In the genomic region with DNA sequence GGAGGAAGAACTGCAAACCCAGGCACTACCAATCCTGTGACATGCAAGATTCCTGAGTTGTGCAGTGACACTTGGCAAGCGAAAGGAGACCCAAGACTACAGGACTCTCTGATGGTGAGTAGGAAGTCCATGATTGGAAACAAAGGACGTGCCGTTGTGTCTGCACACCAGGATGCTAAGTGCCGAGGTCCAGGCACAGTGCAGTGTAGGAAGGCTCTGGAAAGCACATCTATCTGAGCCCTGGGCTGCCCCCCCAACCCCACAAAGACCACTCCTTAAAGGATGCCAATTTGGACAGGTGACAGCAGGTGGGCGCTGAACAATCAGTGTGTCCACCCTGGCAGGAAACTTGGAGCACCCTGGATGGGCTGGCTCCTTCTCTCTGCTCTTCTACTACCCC, we compare ENCODE assay signal across 12 mouse cellular contexts. TPM values are rescaled to one million over a fixed set of nuclear protein-coding genes. Genes with fewer than 3 reads are reported as not detected.
A peak's percentile ranks its signal among the peaks of the same experiment; 100 is the strongest.
DNase-seq lines count a peak whose midpoint lies in the region; ATAC-seq and TF ChIP-seq lines count a peak whose summit lies in the region.
"Had no signal": no experiment of that assay in that cellular context is flagged by ENCODE, and none has a peak within 500 bp of the region (broad histone marks: within the 10 kb centered on the region; RNA-seq: fewer than 3 reads in every experiment).

No protein-coding gene starts in this region.

- H3K4me2 ChIP-seq in heart, embryonic 15.5 days = peak overlapping the region; percentile 38
- 0 out of 2 replicates have a peak overlapping the region, but pooled peaks have one; percentile 9 for H3K4me2 ChIP-seq in neural tube, embryonic 15.5 days

- 0 out of 2 replicates have a peak overlapping the region, but pooled peaks have one; percentile 9 for H3K4me3 ChIP-seq in heart, embryonic 15.5 days
- 0 out of 2 replicates have a peak overlapping the region, but pooled peaks have one; percentile 26 for H3K4me3 ChIP-seq in layer of hippocampus, adult 2 months
- no peak overlapping the region for H3K4me3 ChIP-seq in neural tube, embryonic 15.5 days (replicated peaks)
- H3K4me3 ChIP-seq: embryonic facial prominence, embryonic 10.5 days; limb, embryonic 10.5 days had no signal

- WGBS in heart, embryonic 15.5 days = 86% methylated on average over 5 of the region's 5 CpGs
- 91% methylated on average over 5 of the region's 5 CpGs for WGBS in neural tube, embryonic 15.5 days

- H3K27ac ChIP-seq in heart, embryonic 15.5 days = no peak overlapping the region
- H3K27ac ChIP-seq in layer of hippocampus, adult 2 months = no peak overlapping the region
- no peak overlapping the region for H3K27ac ChIP-seq in neural tube, embryonic 15.5 days (replicated peaks)
- H3K27ac ChIP-seq: embryonic facial prominence, embryonic 10.5 days; limb, embryonic 10.5 days had no signal

- intact Hi-C loops in heart, postnatal 36 days (cut with DNase I) = no loop called here

- no peaks in the 10 kb centered on the region for H3K27me3 ChIP-seq in heart, embryonic 15.5 days
- H3K27me3 ChIP-seq in neural tube, embryonic 15.5 days (replicated peaks) = no peaks in the 10 kb centered on the region

- no peaks in the 10 kb centered on the region for H3K9me3 ChIP-seq in heart, embryonic 15.5 days (replicated peaks)
- no peaks in the 10 kb centered on the region for H3K9me3 ChIP-seq in neural tube, embryonic 15.5 days (replicated peaks)
- H3K9me3 ChIP-seq: embryonic facial prominence, embryonic 10.5 days; limb, embryonic 10.5 days had no signal

- H3K36me3 ChIP-seq in heart, embryonic 15.5 days = no peaks in the 10 kb centered on the region
- H3K36me3 ChIP-seq in neural tube, embryonic 15.5 days = no peaks in the 10 kb centered on the region

- no peak for ATAC-seq in heart, embryonic 15.5 days (replicated peaks; ENCODE audit: insufficient number of reproducible peaks, insufficient read depth, low FRiP score, low read depth)
- ATAC-seq in neural tube, embryonic 15.5 days (ENCODE audit: low FRiP score) = peak; percentile 21
- ATAC-seq in megakaryocyte-erythroid progenitor cell, adult 5-6 weeks (replicated peaks; ENCODE audit: low FRiP score, low TSS enrichment, poor library complexity, severe bottlenecking) = no peak

- TF ChIP-seq CTCF in layer of hippocampus, adult 2 months (conservative IDR thresholded peaks at IDR 0.05) = no peak

- peak; percentile 50 for DNase-seq in cerebellum, adult 9-11 months
- DNase-seq in cerebellum, postnatal 4 days (ENCODE audit: low spot score in 2 of 2) = no peak
- no peak for DNase-seq in heart, postnatal 36 days
- no peak for DNase-seq in layer of hippocampus, adult 2 months (ENCODE audit: low spot score in 2 of 2)
- DNase-seq in layer of hippocampus, postnatal 36 days = no peak
- DNase-seq: adrenal gland, postnatal 25 days; thymus, postnatal 14 days had no signal

- H3K9ac ChIP-seq in heart, embryonic 15.5 days = no peak overlapping the region
- no peak overlapping the region; the same call in 1 of the 2 replicates for H3K9ac ChIP-seq in neural tube, embryonic 15.5 days (replicated peaks)

- H3K4me1 ChIP-seq in heart, embryonic 15.5 days (replicated peaks) = peaks cover 13% of the 10 kb centered on the region
- H3K4me1 ChIP-seq in neural tube, embryonic 15.5 days = peaks cover 18% of the 10 kb centered on the region
- H3K4me1 ChIP-seq: limb, embryonic 10.5 days had no signal

RNA-seq across cellular contexts. Expression of a gene that starts 20.2 kb away (rescaled TPM):
- 56.1 and 57.6 TPM in 2 replicates for polyA plus RNA-seq in heart, embryonic 15.5 days (2015; fragmentation: Nextera tagmentation; extraction: Ambion mirVana)
- total RNA-seq in heart, postnatal 36 days (2021) = 10 to 100 TPM; 38.4 to 39.6 TPM
- total RNA-seq in layer of hippocampus, adult 2 months (2021) = 10 to 100 TPM; 81.6 to 85.2 TPM
- total RNA-seq in layer of hippocampus, postnatal 36 days (2021) = 10 to 100 TPM; 79.8 to 84.8 TPM
- polyA plus RNA-seq in neural tube, embryonic 15.5 days (2015; fragmentation: Nextera tagmentation; extraction: Ambion mirVana) = 80.1 and 83.0 TPM in 2 replicates
- total RNA-seq in megakaryocyte-erythroid progenitor cell, adult 5-6 weeks (2014; fragmentation: Nextera tagmentation) = 57.9 and 79.1 TPM in 2 replicates
- total RNA-seq in megakaryocyte-erythroid progenitor cell, adult 5-6 weeks (2017) = 55.6 and 116 TPM in 2 replicates

RNA-seq across cellular contexts. Expression of a gene that starts 23.6 kb away (rescaled TPM):
- 51.0 and 51.4 TPM in 2 replicates for polyA plus RNA-seq in heart, embryonic 15.5 days (2015; fragmentation: Nextera tagmentation; extraction: Ambion mirVana)
- 10 to 100 TPM; 77.9 to 88.1 TPM for total RNA-seq in heart, postnatal 36 days (2021)
- 10 to 100 TPM; 35.2 to 35.4 TPM for total RNA-seq in layer of hippocampus, adult 2 months (2021)
- total RNA-seq in layer of hippocampus, postnatal 36 days (2021) = 10 to 100 TPM; 34.2 to 34.3 TPM
- polyA plus RNA-seq in neural tube, embryonic 15.5 days (2015; fragmentation: Nextera tagmentation; extraction: Ambion mirVana) = 45.4 and 53.2 TPM in 2 replicates
- total RNA-seq in megakaryocyte-erythroid progenitor cell, adult 5-6 weeks (2014; fragmentation: Nextera tagmentation) = 23.6 and 35.0 TPM in 2 replicates
- 16.5 and 30.0 TPM in 2 replicates for total RNA-seq in megakaryocyte-erythroid progenitor cell, adult 5-6 weeks (2017)

RNA-seq across cellular contexts. Expression of a gene that starts 45.6 kb away (rescaled TPM):
- polyA plus RNA-seq in heart, embryonic 15.5 days (2015; fragmentation: Nextera tagmentation; extraction: Ambion mirVana) = 38.2 and 51.3 TPM in 2 replicates
- total RNA-seq in heart, postnatal 36 days (2021) = 1 to 10 TPM; 3.3 to 4.1 TPM
- total RNA-seq in layer of hippocampus, adult 2 months (2021) = 10 to 100 TPM; 64.9 to 77.6 TPM
- total RNA-seq in layer of hippocampus, postnatal 36 days (2021) = 10 to 100 TPM; 64.5 to 79.7 TPM
- polyA plus RNA-seq in neural tube, embryonic 15.5 days (2015; fragmentation: Nextera tagmentation; extraction: Ambion mirVana) = 86.3 and 86.6 TPM in 2 replicates
- total RNA-seq in megakaryocyte-erythroid progenitor cell, adult 5-6 weeks (2014; fragmentation: Nextera tagmentation) = not detected in 2 replicates
- not detected in 2 replicates for total RNA-seq in megakaryocyte-erythroid progenitor cell, adult 5-6 weeks (2017)

Comparison
In these comparisons a context has a peak if more than half of its experiments do, and no peak if none do; other contexts are left out.
1. RNA of a gene that starts 45.6 kb away (total RNA-seq): 64.5 to 79.7 TPM in layer of hippocampus, postnatal 36 days and 64.9 to 77.6 TPM in layer of hippocampus, adult 2 months; 3.3 to 4.1 TPM in heart, postnatal 36 days and not detected in megakaryocyte-erythroid progenitor cell, adult 5-6 weeks; every median in the first group is over 10 times any median in the second.